Mouse (Mus musculus): ENCODE data around the gene Lman2. TPM values are rescaled to one million over a fixed set of nuclear protein-coding genes. Genes with fewer than 3 reads are reported as not detected.

The Lman2 gene
- polyA plus RNA-seq, 1 experiment from 2014 or later: 100 TPM

DNA sequence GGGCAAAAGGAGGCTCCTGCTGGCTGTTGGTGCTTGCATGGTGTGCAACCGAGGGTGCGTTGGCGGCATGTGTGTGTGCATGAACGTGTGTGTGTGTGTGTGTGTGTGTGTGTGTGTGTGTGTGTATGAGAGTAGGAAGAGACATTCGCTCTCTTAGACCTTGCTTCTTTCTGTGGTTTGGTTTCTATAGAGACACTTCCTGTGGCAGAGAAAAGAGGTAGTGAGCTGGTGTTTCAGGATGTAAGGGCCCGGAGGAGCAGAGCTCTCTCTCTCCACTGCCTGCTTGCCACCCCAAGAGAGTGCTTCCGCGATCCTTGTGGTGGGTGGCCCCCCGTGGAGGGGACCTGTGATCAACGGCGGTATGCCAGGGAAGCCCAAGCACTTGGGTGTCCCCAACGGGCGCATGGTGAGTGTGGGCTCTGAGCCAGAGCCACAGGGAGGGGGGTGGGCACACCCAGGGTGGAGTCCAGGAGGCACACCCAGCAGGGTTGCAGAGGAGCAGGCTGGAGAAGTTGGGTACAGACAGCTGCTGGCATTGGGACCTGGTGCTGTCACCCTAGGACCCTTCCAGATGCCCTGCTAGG lies 7.0 kb upstream of the Lman2 start, which contains the start of gene Rgs14:
TSS of gene Rgs14 (plus strand) at position 202 of the 584 bp plus-strand sequence.
- ATAC-seq (ENCODE audit: insufficient number of reproducible peaks, insufficient read depth, low FRiP score, low TSS enrichment): no peak
- Histone ChIP-seq H3K4me3 (no peak within 1 kb of the TSS), H3K36me3 (no peaks in the 10 kb centered on the region), H3K4me2 (replicated peaks) (no peak within 1 kb of the TSS), H3K9ac (0 out of 2 replicates have a peak within 1 kb of the TSS, but pooled peaks have one; percentile 4), H3K27me3 (peaks cover 8% of the 10 kb centered on the region; the same call in 1 of the 2 replicates), H3K9me3 (no peaks in the 10 kb centered on the region), H3K27ac (no peak within 1 kb of the TSS), H3K4me1 (no peaks in the 10 kb centered on the region)
- WGBS: 62% methylated on average over 13 of the region's 13 CpGs

DNA sequence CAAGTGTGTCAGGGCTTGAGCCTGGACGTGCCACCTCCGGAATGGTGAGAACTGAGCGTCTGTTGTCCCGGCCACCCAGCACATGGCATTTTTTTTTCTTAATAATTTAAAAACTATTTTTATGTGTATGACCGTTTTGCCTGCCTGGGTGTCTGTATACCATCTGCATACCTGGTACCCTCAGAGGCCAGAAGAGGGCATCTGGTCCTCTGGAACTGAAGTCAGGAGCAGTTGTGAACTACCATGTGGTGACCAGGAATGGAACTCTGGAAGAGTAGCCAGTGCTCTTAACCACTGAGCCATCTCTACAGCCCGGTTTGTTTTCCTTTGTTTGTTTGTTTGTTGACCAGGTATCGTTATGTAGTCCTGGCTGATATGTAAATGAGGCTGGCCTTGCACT lies 5.8 kb upstream of the Lman2 start:
- no peaks in the 10 kb centered on the region for H3K36me3 ChIP-seq
- H3K9me3 ChIP-seq: no peaks in the 10 kb centered on the region
- no peak overlapping the region for H3K4me2 ChIP-seq (replicated peaks)
- no peaks in the 10 kb centered on the region for H3K4me1 ChIP-seq
- 74% methylated on average over 7 of the region's 7 CpGs for WGBS
- H3K4me3 ChIP-seq: no peak overlapping the region
- H3K27ac ChIP-seq: no peak overlapping the region
- H3K9ac ChIP-seq: no peak overlapping the region
- ATAC-seq (ENCODE audit: insufficient number of reproducible peaks, insufficient read depth, low FRiP score, low TSS enrichment): no peak
- H3K27me3 ChIP-seq: peaks cover 6% of the 10 kb centered on the region; the same call in 1 of the 2 replicates

DNA sequence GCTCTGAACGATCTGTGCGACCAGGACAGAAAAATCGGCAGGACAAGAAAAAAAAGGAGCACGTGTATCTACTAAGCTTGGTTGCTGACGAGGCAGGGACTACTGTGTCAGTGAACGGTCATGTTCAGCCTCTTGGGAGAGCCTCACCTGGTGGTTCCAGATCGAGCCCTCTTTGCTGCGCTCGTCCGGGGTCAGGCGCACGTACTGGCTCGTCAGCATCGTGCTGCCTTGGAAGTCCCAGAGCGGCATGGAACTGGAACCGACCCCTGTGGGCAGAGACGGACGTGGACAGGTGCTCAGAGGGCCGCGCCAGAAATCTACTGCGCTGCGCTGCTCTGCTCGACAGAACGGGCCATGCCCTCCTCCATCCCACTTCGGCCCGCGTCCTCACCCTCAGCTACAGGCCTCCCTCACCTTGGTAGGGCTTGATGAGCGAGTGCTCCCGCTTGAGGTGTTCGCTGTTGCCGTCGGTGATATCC lies 570 bp downstream of the Lman2 start:
- Histone ChIP-seq H3K4me1 (peaks cover 13% of the 10 kb centered on the region), H3K27me3 (no peaks in the 10 kb centered on the region), H3K4me3 (peak overlapping the region; percentile 97), H3K36me3 (peaks cover 25% of the 10 kb centered on the region), H3K9ac (peak overlapping the region; percentile 91), H3K4me2 (replicated peaks) (peak overlapping the region; percentile 86), H3K9me3 (no peaks in the 10 kb centered on the region), H3K27ac (peak overlapping the region; percentile 91)
- ATAC-seq (ENCODE audit: insufficient number of reproducible peaks, insufficient read depth, low FRiP score, low TSS enrichment): peak; percentile 29; the same call in 1 of the 2 replicates
- WGBS: under 1% methylated on average over 32 of the region's 32 CpGs

DNA sequence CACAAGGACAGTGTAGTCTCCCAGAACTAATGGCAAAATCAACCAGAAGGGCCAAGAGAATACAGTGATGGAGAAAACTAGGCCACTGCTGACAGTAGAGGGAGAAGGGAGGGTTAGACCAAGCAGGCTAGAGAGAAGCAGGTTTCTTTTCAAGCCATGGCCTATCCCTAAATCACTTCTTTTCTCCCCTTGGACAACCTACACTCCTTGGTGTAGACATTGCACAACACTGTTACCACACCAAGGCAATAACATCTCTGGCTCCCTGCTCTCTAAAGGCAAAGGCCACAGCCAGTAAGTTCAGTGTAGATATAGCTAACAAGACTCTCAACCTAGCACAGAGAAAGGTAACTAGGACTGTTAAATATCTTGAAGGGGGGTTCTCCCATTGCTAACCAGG lies 1.4 kb downstream of the Lman2 start:
- peak overlapping the region; percentile 86 for H3K4me2 ChIP-seq (replicated peaks)
- peaks cover 34% of the 10 kb centered on the region for H3K36me3 ChIP-seq
- H3K9ac ChIP-seq: peak overlapping the region; percentile 91

DNA sequence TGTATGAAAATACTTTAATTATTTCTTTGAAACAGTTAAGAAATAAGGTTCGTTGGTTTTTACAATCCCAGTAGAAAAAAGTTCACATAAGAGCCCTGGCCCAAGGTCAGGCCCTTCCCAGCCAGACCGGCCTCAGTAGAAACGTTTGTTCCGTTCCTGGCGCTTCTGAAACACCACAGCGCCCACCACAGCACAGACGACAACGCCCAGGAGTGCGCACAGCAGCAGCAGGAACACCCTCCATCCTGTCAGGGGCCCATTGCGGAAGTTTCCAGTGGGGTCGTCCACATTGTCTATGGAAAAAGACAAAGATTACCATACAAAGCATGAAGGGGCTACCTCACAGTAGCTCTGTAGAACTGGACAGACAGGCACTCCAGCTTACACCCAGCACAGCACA lies 15.8 kb downstream of the Lman2 start:
- H3K4me3 ChIP-seq: no peak overlapping the region
- no peaks in the 10 kb centered on the region for H3K9me3 ChIP-seq
- ATAC-seq (ENCODE audit: insufficient number of reproducible peaks, insufficient read depth, low FRiP score, low TSS enrichment): no peak
- H3K27me3 ChIP-seq: no peaks in the 10 kb centered on the region
- WGBS: 88% methylated on average over 11 of the region's 11 CpGs
- no peak overlapping the region for H3K4me2 ChIP-seq (replicated peaks)
- H3K9ac ChIP-seq: no peak overlapping the region
- no peak overlapping the region for H3K27ac ChIP-seq
- H3K4me1 ChIP-seq: no peaks in the 10 kb centered on the region
- peaks cover 79% of the 10 kb centered on the region for H3K36me3 ChIP-seq

More for the DNA sequence above, 1.4 kb downstream of the Lman2 start:
- H3K4me1 ChIP-seq: peaks cover 13% of the 10 kb centered on the region
- no peaks in the 10 kb centered on the region for H3K27me3 ChIP-seq
- H3K4me3 ChIP-seq: peak overlapping the region; percentile 97
- ATAC-seq (ENCODE audit: insufficient number of reproducible peaks, insufficient read depth, low FRiP score, low TSS enrichment): no peak
- H3K27ac ChIP-seq: no peak overlapping the region
- H3K9me3 ChIP-seq: no peaks in the 10 kb centered on the region

DNA sequence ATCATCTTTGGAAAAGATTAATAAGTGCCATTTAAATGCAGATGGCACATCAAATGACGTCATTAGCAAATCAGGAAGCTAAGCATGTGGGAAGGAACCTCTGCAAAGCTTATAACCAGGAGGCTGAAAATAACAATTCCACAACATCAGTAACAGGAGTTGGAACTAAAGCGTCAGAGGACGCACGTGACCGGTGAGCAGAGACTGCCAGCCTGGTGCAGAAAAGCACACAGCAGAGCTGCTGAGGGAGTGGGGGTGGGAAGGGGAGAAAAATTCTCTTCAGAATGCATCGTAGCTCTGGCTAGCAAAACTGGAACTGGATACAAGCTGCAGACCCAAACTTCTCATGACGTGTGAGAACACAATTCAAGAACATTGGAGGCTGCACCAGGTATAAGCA lies 18.3 kb downstream of the Lman2 start:
- WGBS: 87% methylated on average over 7 of the region's 7 CpGs
- no peaks in the 10 kb centered on the region for H3K27me3 ChIP-seq
- peaks cover 57% of the 10 kb centered on the region for H3K36me3 ChIP-seq
- ATAC-seq (ENCODE audit: insufficient number of reproducible peaks, insufficient read depth, low FRiP score, low TSS enrichment): no peak
- no peak overlapping the region for H3K9ac ChIP-seq
- no peak overlapping the region for H3K27ac ChIP-seq
- no peak overlapping the region for H3K4me2 ChIP-seq (replicated peaks)
- H3K9me3 ChIP-seq: no peaks in the 10 kb centered on the region
- no peak overlapping the region for H3K4me3 ChIP-seq
- no peaks in the 10 kb centered on the region for H3K4me1 ChIP-seq

DNA sequence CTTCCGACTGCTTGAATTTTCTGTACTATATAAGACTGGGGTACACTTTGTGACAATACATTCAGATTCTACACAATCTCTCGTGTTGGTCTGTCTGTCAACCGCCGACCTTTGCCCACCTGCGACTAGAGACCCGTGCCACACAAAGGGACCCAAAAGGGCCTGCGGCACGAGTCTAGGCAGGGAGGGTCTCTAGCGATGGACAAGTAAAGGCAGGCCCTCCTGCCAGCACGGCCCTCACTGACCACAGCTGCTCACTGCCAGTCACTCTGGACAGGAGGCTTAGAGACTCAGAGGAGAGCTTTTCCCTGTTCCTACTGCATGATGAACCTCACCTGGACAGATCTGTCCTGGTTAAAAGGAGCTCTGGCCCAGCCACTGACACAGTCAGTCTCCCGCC lies 20.1 kb downstream of the Lman2 start:
- no peak overlapping the region for H3K4me3 ChIP-seq
- WGBS: 42% methylated on average over 11 of the region's 11 CpGs
- H3K9ac ChIP-seq: no peak overlapping the region
- no peaks in the 10 kb centered on the region for H3K27me3 ChIP-seq
- no peak overlapping the region for H3K4me2 ChIP-seq (replicated peaks)
- no peaks in the 10 kb centered on the region for H3K4me1 ChIP-seq
- peaks cover 40% of the 10 kb centered on the region for H3K36me3 ChIP-seq
- H3K27ac ChIP-seq: no peak overlapping the region
- no peak for ATAC-seq (ENCODE audit: insufficient number of reproducible peaks, insufficient read depth, low FRiP score, low TSS enrichment)
- no peaks in the 10 kb centered on the region for H3K9me3 ChIP-seq

DNA sequence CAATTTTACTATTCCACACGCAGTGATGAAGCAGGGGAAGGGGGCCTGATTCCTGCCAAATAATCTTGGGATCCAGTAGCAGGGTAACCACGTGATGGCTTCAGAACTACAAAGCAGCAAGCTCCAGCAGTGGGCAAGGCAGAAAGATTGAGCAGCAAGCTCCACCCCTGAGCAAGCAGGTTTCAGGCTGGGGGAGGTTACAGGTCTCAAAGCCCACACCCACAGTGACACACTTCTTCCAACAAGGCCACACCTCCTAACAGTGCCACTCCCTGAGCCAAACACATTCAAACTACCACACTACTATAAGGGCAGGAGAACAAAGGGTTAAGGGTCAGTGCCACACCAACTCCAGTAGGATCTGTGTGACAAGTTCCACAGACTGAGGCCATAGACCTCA lies 23.3 kb downstream of the Lman2 start:
- peaks cover 8% of the 10 kb centered on the region for H3K36me3 ChIP-seq
- no peak overlapping the region for H3K9ac ChIP-seq
- 26% methylated on average over 2 of the region's 2 CpGs for WGBS
- no peak overlapping the region for H3K4me3 ChIP-seq
- no peak overlapping the region for H3K4me2 ChIP-seq (replicated peaks)
- H3K27me3 ChIP-seq: no peaks in the 10 kb centered on the region
- H3K9me3 ChIP-seq: no peaks in the 10 kb centered on the region
- H3K4me1 ChIP-seq: no peaks in the 10 kb centered on the region
- no peak overlapping the region for H3K27ac ChIP-seq
- ATAC-seq (ENCODE audit: insufficient number of reproducible peaks, insufficient read depth, low FRiP score, low TSS enrichment): no peak

DNA sequence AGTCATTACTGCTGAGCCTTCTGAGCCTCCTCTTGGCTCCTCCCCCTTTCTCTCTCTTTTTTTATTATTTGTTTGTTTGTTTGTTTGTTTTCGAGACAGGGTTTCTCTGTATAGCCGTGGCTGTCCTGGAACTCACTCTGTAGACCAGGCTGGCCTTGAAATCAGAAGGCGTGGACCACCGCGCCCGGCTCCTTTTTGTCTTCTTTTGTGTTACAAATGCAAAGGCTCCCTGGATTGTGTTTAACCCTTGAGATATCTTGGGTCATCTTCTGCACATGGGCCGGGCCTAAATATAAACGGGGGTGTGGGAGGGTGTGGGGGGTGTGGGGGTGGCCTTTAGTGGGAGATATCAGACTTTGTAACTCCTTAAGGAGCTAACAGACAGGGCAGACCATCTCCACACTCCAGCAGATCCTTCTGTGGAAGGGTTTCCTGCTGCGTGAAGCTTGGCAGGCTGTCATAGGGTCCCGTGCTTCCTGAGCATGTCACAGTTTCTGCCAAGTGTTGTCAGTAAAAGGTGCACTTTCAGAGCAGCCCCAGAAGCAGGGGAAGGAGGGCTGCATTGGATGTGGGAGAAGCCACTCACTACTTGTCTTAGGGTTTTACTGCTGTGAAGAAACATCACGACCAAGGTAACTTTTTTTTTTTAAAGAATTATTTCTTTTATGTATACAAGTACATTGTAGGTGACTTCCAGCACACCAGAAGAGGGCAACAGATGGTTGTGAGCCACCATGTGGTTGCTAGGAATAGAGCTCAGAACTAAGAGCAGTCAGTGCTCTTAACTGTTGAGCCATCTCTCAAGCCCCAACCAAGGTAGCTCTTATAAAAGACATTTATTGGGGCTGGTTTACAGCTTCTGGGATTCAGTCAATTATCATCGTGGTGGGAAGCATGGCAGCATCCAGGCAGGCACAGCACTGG lies 24.2 kb downstream of the Lman2 start:
- no peaks in the 10 kb centered on the region for H3K4me1 ChIP-seq

DNA sequence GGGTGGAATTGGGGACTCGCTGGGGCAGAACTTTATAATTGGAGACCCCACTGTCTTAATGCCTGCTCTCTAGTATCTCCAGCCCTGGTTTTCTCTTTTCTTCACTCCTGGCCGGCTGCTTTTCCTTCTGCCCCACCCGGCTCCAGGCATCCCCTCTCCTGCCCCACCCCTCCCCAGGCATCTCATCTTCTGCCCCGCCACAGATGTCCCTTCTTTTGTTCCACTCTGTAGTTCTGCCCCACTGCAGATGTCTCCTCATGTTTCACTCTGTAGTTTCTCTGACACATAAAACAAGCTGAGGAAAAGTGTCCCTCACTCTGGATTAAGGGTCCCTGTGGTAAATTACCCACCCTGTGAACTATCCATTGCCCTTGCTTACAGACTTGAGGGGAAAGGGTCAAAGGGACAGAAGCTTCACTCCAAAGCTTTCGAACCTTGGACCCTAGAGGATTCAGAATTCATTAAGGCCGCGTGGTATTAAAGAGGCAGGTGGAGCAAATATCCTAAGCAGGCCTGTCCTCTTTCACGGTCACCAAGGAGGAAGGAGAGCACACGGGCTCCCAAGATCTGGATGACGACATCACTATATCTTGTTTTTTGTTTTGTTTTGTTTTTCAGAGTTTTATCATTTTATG lies 25.1 kb downstream of the Lman2 start:
- Histone ChIP-seq H3K9ac (no peak overlapping the region), H3K27me3 (no peaks in the 10 kb centered on the region), H3K4me2 (replicated peaks) (no peak overlapping the region), H3K27ac (no peak overlapping the region), H3K4me3 (no peak overlapping the region), H3K9me3 (no peaks in the 10 kb centered on the region), H3K4me1 (no peaks in the 10 kb centered on the region), H3K36me3 (no peaks in the 10 kb centered on the region)
- no peak for ATAC-seq (ENCODE audit: insufficient number of reproducible peaks, insufficient read depth, low FRiP score, low TSS enrichment)
- 63% methylated on average over 10 of the region's 10 CpGs for WGBS

More for the DNA sequence above, 24.2 kb downstream of the Lman2 start:
- Histone ChIP-seq H3K27ac (no peak overlapping the region), H3K27me3 (no peaks in the 10 kb centered on the region), H3K4me3 (no peak overlapping the region), H3K4me2 (replicated peaks) (no peak overlapping the region), H3K36me3 (no peaks in the 10 kb centered on the region), H3K9ac (no peak overlapping the region), H3K9me3 (no peaks in the 10 kb centered on the region)
- no peak for ATAC-seq (ENCODE audit: insufficient number of reproducible peaks, insufficient read depth, low FRiP score, low TSS enrichment)
- 75% methylated on average over 12 of the region's 12 CpGs for WGBS

DNA sequence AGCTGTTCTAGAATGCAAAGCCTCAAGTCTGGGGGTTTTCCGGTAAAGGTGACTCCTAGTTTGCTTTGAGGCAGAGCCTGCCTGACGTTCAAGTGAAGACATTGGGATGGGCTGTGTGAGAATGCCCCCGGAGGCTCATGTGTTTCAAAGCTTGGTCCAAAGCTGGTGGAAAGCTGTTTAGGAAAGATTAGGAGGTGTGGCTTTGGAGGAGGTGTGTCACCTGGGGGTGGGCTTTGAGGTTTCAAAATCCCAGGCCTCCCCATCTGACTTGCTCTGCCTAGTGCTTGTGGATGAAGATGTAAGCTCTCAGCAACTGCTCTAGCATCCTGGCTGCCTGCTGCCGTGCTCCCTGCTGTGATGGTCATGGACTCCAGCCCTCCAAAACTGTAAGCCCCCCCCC lies 26.9 kb downstream of the Lman2 start:
- H3K4me2 ChIP-seq (replicated peaks): no peak overlapping the region
- H3K9ac ChIP-seq: no peak overlapping the region
- ATAC-seq (ENCODE audit: insufficient number of reproducible peaks, insufficient read depth, low FRiP score, low TSS enrichment): no peak
- H3K27ac ChIP-seq: no peak overlapping the region
- peaks cover 3% of the 10 kb centered on the region; the same call in 1 of the 2 replicates for H3K4me1 ChIP-seq
- no peaks in the 10 kb centered on the region for H3K36me3 ChIP-seq
- no peak overlapping the region for H3K4me3 ChIP-seq
- no peaks in the 10 kb centered on the region for H3K9me3 ChIP-seq
- 86% methylated on average over 4 of the region's 4 CpGs for WGBS
- H3K27me3 ChIP-seq: no peaks in the 10 kb centered on the region
